Mouse (Mus musculus): ENCODE results near the gene Ap1m1. TPM values are rescaled to one million over a fixed set of nuclear protein-coding genes. Genes with fewer than 3 reads are reported as not detected.

The Ap1m1 gene
- polyA plus RNA-seq, 1 experiment from 2014 or later: 173 TPM

DNA sequence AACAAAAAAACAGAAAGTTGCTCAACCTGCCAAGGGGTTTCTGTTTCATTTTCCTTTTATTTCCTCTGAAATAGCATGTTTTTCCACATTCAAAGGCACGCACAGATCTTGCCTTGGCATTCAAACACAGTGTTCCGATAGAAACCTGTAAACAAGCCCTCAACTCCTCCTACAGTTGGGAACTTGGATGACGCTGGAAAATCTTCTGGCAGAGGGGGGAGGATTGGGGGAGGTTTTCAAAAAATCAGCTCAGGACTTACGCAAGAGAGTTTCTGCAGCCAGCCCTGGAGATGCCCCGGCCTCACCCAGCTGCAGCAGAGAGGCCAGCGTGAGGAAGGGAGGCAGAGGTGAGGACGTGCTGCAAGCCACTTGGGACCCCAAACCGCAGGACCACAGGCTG lies 63.8 kb downstream of the Ap1m1 start:
- ATAC-seq (replicated peaks; ENCODE audit: low FRiP score) (no peak), DNase-seq (ENCODE audit: low spot score) (no peak)
- H3K27me3 ChIP-seq (ENCODE audit: control insufficient read depth, insufficient read depth, low read length): no peaks in the 10 kb centered on the region
- WGBS: 73% methylated on average over 8 of the region's 8 CpGs
- no peaks in the 10 kb centered on the region for H3K9me3 ChIP-seq (ENCODE audit: control insufficient read depth, low read length)
- no peak overlapping the region for H3K27ac ChIP-seq (ENCODE audit: low read depth, low read length)
- H3K36me3 ChIP-seq (ENCODE audit: control insufficient read depth, insufficient read depth, low read length): no peaks in the 10 kb centered on the region
- H3K9ac ChIP-seq (ENCODE audit: low read length): no peak overlapping the region
- H3K4me3 ChIP-seq (ENCODE audit: low read depth, low read length): no peak overlapping the region
- H3K4me2 ChIP-seq (ENCODE audit: low read depth, low read length, severe bottlenecking): no peak overlapping the region
- no peaks in the 10 kb centered on the region for H3K4me1 ChIP-seq (replicated peaks; ENCODE audit: control insufficient read depth, insufficient read depth, low read length)

DNA sequence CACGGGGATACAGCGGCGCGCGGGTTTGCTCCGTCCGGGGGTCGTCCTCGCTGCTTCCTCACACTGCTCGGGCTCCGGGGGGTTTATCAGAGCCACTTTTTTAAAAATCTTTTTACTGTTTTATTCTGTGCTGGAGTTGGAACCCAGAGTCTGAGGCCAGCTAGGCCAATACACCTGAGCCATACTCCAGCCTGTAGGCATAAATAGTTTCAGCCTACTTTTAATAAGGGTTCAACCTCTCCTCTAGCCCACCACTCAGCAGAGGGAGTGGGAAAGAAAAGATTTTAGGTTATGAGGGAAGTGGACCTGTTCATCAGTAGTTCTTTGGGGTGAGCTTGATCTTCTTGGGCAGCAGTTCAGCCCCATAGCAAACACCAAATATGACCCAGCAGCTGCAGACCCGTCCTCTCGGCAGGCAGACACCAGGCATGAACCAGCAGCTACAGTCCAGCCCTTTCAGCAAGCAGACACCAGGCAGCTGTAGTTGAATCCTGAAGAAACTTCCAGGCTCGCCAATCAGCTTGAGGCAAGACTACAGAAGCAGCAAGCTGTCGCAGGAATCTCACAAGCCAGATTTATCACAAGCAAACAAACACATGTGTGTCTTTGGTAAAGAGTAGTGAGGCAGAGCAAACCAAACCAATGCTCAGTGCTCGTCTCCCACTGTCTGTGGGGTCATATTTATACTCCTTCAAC lies 65.5 kb downstream of the Ap1m1 start, which contains the start of gene Gm10282:
TSS of gene Gm10282 (minus strand) at position 51 of the 696 bp plus-strand sequence.
- Histone ChIP-seq H3K4me1 (replicated peaks; ENCODE audit: control insufficient read depth, insufficient read depth, low read length) (no peaks in the 10 kb centered on the region), H3K27me3 (ENCODE audit: control insufficient read depth, insufficient read depth, low read length) (no peaks in the 10 kb centered on the region), H3K4me2 (ENCODE audit: low read depth, low read length, severe bottlenecking) (no peak within 1 kb of the TSS), H3K27ac (ENCODE audit: low read depth, low read length) (no peak within 1 kb of the TSS), H3K4me3 (ENCODE audit: low read depth, low read length) (no peak within 1 kb of the TSS), H3K9me3 (ENCODE audit: control insufficient read depth, low read length) (no peaks in the 10 kb centered on the region), H3K36me3 (ENCODE audit: control insufficient read depth, insufficient read depth, low read length) (no peaks in the 10 kb centered on the region), H3K9ac (ENCODE audit: low read length) (no peak within 1 kb of the TSS)
- no peak for ATAC-seq (replicated peaks; ENCODE audit: low FRiP score)
- DNase-seq (ENCODE audit: low spot score): no peak
- WGBS: 76% methylated on average over 15 of the region's 16 CpGs

DNA sequence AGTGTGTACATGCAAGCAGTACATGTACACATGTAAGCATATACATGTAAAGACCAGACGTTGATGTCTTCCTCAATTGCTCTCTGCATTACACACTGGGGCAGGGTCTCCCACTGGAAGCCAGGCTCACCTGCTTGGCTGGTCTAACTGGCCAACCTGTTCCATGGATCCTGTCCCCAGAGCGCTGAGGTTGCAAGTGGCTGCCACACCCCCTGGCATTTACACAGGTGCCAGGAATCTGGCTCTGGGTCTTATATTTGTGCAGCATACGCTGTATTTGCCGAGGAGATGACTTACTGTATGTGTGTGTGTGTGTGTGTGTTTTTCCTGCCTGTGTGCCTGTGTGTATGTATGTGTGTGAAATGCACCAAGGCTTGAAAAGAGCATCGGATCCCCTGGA lies 67.1 kb downstream of the Ap1m1 start:
- ATAC-seq (replicated peaks; ENCODE audit: low FRiP score) (no peak), DNase-seq (ENCODE audit: low spot score) (no peak)
- Histone ChIP-seq H3K36me3 (ENCODE audit: control insufficient read depth, insufficient read depth, low read length) (no peaks in the 10 kb centered on the region), H3K4me1 (replicated peaks; ENCODE audit: control insufficient read depth, insufficient read depth, low read length) (no peaks in the 10 kb centered on the region), H3K4me2 (ENCODE audit: low read depth, low read length, severe bottlenecking) (no peak overlapping the region), H3K9me3 (ENCODE audit: control insufficient read depth, low read length) (no peaks in the 10 kb centered on the region), H3K4me3 (ENCODE audit: low read depth, low read length) (no peak overlapping the region), H3K27ac (ENCODE audit: low read depth, low read length) (no peak overlapping the region), H3K27me3 (ENCODE audit: control insufficient read depth, insufficient read depth, low read length) (no peaks in the 10 kb centered on the region), H3K9ac (ENCODE audit: low read length) (no peak overlapping the region)
- WGBS: 96% methylated on average over 5 of the region's 5 CpGs

Other genes with a start within 250 kb of the Ap1m1 start
- gene Cyp4f18, start 230.4 kb upstream of the Ap1m1 start, polyA plus RNA-seq (2014; fragmentation: Nextera tagmentation; extraction: Ambion mirVana): 0.68 and 0.81 TPM in 2 replicates
- not detected in 2 replicates for gene Olfr372, start 198.8 kb upstream of the Ap1m1 start, polyA plus RNA-seq (2014; fragmentation: Nextera tagmentation; extraction: Ambion mirVana)
- gene Olfr373, start 156.8 kb upstream of the Ap1m1 start, polyA plus RNA-seq (2014; fragmentation: Nextera tagmentation; extraction: Ambion mirVana): not detected in 2 replicates
- not detected in 2 replicates for gene Olfr374, start 133.0 kb upstream of the Ap1m1 start, polyA plus RNA-seq (2014; fragmentation: Nextera tagmentation; extraction: Ambion mirVana)
- 539 and 557 TPM in 2 replicates for gene Tpm4, start 105.0 kb upstream of the Ap1m1 start, polyA plus RNA-seq (2014; fragmentation: Nextera tagmentation; extraction: Ambion mirVana)
- 90.5 and 110 TPM in 2 replicates for gene Rab8a, start 78.8 kb upstream of the Ap1m1 start, polyA plus RNA-seq (2014; fragmentation: Nextera tagmentation; extraction: Ambion mirVana)
- gene Hsh2d, start 50.4 kb upstream of the Ap1m1 start, polyA plus RNA-seq (2014; fragmentation: Nextera tagmentation; extraction: Ambion mirVana): not detected in 2 replicates
- gene Cib3, start 27.2 kb upstream of the Ap1m1 start, polyA plus RNA-seq (2014; fragmentation: Nextera tagmentation; extraction: Ambion mirVana): 0.25 TPM in 1 of 2 replicates, not detected in the other
- gene Gm11034, start 26.4 kb upstream of the Ap1m1 start, polyA plus RNA-seq (2014; fragmentation: Nextera tagmentation; extraction: Ambion mirVana): not detected in 2 replicates
- gene Fam32a, start 20.3 kb upstream of the Ap1m1 start, polyA plus RNA-seq (2014; fragmentation: Nextera tagmentation; extraction: Ambion mirVana): 74.2 and 76.0 TPM in 2 replicates
- gene Gm10282, start 65.2 kb downstream of the Ap1m1 start, polyA plus RNA-seq (2014; fragmentation: Nextera tagmentation; extraction: Ambion mirVana): 45.4 and 48.2 TPM in 2 replicates
- gene Klf2, start 79.0 kb downstream of the Ap1m1 start, polyA plus RNA-seq (2014; fragmentation: Nextera tagmentation; extraction: Ambion mirVana): 4.7 and 5.4 TPM in 2 replicates
- gene Eps15l1, start 181.4 kb downstream of the Ap1m1 start, polyA plus RNA-seq (2014; fragmentation: Nextera tagmentation; extraction: Ambion mirVana): 78.4 and 80.8 TPM in 2 replicates
- 1.2 and 1.7 TPM in 2 replicates for gene Calr3, start 203.9 kb downstream of the Ap1m1 start, polyA plus RNA-seq (2014; fragmentation: Nextera tagmentation; extraction: Ambion mirVana)
- gene 1700030K09Rik, start 203.9 kb downstream of the Ap1m1 start, polyA plus RNA-seq (2014; fragmentation: Nextera tagmentation; extraction: Ambion mirVana): 14.9 and 15.4 TPM in 2 replicates
- gene Cherp, start 235.2 kb downstream of the Ap1m1 start, polyA plus RNA-seq (2014; fragmentation: Nextera tagmentation; extraction: Ambion mirVana): 101 and 107 TPM in 2 replicates

Measured in forebrain, embryonic 11.5 days (tissue).